Mouse (Mus musculus) intestine, embryonic 16.5 days (tissue): Measurements from ENCODE around the gene Atp13a2. TPM values are rescaled to one million over a fixed set of nuclear protein-coding genes. Genes with fewer than 3 reads are reported as not detected.

Experiments used
- ATAC-seq: fragments of 200-750 bp; cut with Nextera tagmentation; 2 replicates; pipeline ENCODE4 v1.8.0; 2017; ENCODE audit warnings: moderate TSS enrichment, moderate library complexity
- H3K27ac ChIP-seq: fragments of 300-500 bp; sonication (generic); 2 replicates; pipeline ENCODE4 v1.5.1; 2014; ENCODE audit warnings: mild to moderate bottlenecking, low read length
- H3K27me3 ChIP-seq: fragments of 300-500 bp; sonication (generic); replicated peaks from 2 replicates; pipeline ENCODE4 v1.6.1; 2014; ENCODE audit warnings: low read length, control low read depth, mixed read lengths; ENCODE audit not compliant: control insufficient read depth, insufficient read depth
- H3K36me3 ChIP-seq: fragments of 300-500 bp; sonication (generic); 2 replicates; pipeline ENCODE4 v1.6.1; 2014; ENCODE audit warnings: low read length, control low read depth; ENCODE audit not compliant: control insufficient read depth, insufficient read depth
- H3K4me1 ChIP-seq: fragments of 300-500 bp; sonication (generic); 2 replicates; pipeline ENCODE4 v1.6.1; 2014; ENCODE audit warnings: low read length, control low read depth, mixed read lengths; ENCODE audit not compliant: control insufficient read depth, insufficient read depth
- H3K4me2 ChIP-seq: fragments of 300-500 bp; sonication (generic); 2 replicates; pipeline ENCODE4 v1.6.1; 2014; ENCODE audit warnings: low read depth, low read length, control low read depth
- H3K4me3 ChIP-seq: fragments of 300-500 bp; sonication (generic); 2 replicates; pipeline ENCODE4 v1.5.1; 2014; ENCODE audit warnings: mild to moderate bottlenecking, low read length
- H3K9ac ChIP-seq: fragments of 300-500 bp; sonication (generic); 2 replicates; pipeline ENCODE4 v1.6.1; 2014; ENCODE audit warnings: low read depth, low read length
- H3K9me3 ChIP-seq: fragments of 300-500 bp; sonication (generic); 2 replicates; pipeline ENCODE4 v1.6.1; 2016; ENCODE audit warnings: low read length, control low read depth; ENCODE audit not compliant: control insufficient read depth
- WGBS: fragments of 180-500 bp; shearing (Covaris S2); extraction: QIAGEN DNeasy Blood & Tissue Kit; methylation state at CpG from one replicate; pipeline ENCODE4 v1.1.7; 2014; 5-methylcytosine and 5-hydroxymethylcytosine counted together
- polyA plus RNA-seq: library from polyadenylated mRNA; unstranded; fragments of >200 nt; fragmentation: Nextera tagmentation; extraction: Ambion mirVana; gene quantifications from 2 replicates; pipeline ENCODE4 v1.2.1, GENCODE M21; 2015

The Atp13a2 gene
- polyA plus RNA-seq, 1 experiment from 2014 or later, result 29.3 TPM

GRCm38 (mm10) chr4:140974408-140974807 is 12.3 kb upstream of the Atp13a2 start:
- Histone ChIP-seq H3K4me2 (no peak overlapping the region), H3K27ac (no peak overlapping the region), H3K9ac (no peak overlapping the region), H3K9me3 (no peaks in the 10 kb centered on the region), H3K4me3 (no peak overlapping the region), H3K4me1 (peaks cover 12% of the 10 kb centered on the region), H3K27me3 (no peaks in the 10 kb centered on the region), H3K36me3 (peaks cover 34% of the 10 kb centered on the region)
- ATAC-seq, result no peak
- 91% methylated on average over 6 of the region's 6 CpGs for WGBS

- H3K36me3 ChIP-seq, result peaks cover 35% of the 10 kb centered on the region
These were observed 11.3 kb upstream of the Atp13a2 start for GRCm38 (mm10) chr4:140975356-140975755.

GRCm38 (mm10) chr4:140977278-140977677 is 9.4 kb upstream of the Atp13a2 start:
- Histone ChIP-seq H3K27ac (peak overlapping the region; percentile 26), H3K27me3 (no peaks in the 10 kb centered on the region), H3K4me2 (no peak overlapping the region), H3K36me3 (peaks cover 22% of the 10 kb centered on the region), H3K4me1 (peaks cover 12% of the 10 kb centered on the region), H3K4me3 (no peak overlapping the region), H3K9ac (peak overlapping the region; percentile 25; the same call in 1 of the 2 replicates), H3K9me3 (no peaks in the 10 kb centered on the region)
- WGBS, result 59% methylated on average over 10 of the region's 10 CpGs
- peak; percentile 29 for ATAC-seq

More at GRCm38 (mm10) chr4:140975356-140975755, 11.3 kb upstream of the Atp13a2 start:
- H3K27ac ChIP-seq, result peak overlapping the region; percentile 34; the same call in 1 of the 2 replicates
- no peaks in the 10 kb centered on the region for H3K27me3 ChIP-seq
- WGBS, result 94% methylated on average over 7 of the region's 7 CpGs
- H3K4me1 ChIP-seq, result peaks cover 12% of the 10 kb centered on the region
- H3K4me2 ChIP-seq, result no peak overlapping the region
- no peak overlapping the region for H3K9ac ChIP-seq
- no peak overlapping the region for H3K4me3 ChIP-seq
- no peaks in the 10 kb centered on the region for H3K9me3 ChIP-seq
- no peak for ATAC-seq

- H3K36me3 ChIP-seq, result peaks cover 15% of the 10 kb centered on the region
These were observed 8.6 kb upstream of the Atp13a2 start for GRCm38 (mm10) chr4:140977886-140978692.

GRCm38 (mm10) chr4:140981605-140982004 is 5.1 kb upstream of the Atp13a2 start:
- peaks cover 26% of the 10 kb centered on the region for H3K4me1 ChIP-seq
- no peak overlapping the region for H3K27ac ChIP-seq
- no peaks in the 10 kb centered on the region for H3K9me3 ChIP-seq
- no peak overlapping the region for H3K9ac ChIP-seq
- no peak for ATAC-seq
- H3K27me3 ChIP-seq, result no peaks in the 10 kb centered on the region
- H3K4me2 ChIP-seq, result no peak overlapping the region
- WGBS, result 95% methylated on average over 2 of the region's 2 CpGs
- no peak overlapping the region for H3K4me3 ChIP-seq
- H3K36me3 ChIP-seq, result peaks cover 12% of the 10 kb centered on the region

More at GRCm38 (mm10) chr4:140977886-140978692, 8.6 kb upstream of the Atp13a2 start:
- Histone ChIP-seq H3K4me2 (no peak overlapping the region), H3K9me3 (no peaks in the 10 kb centered on the region), H3K27me3 (no peaks in the 10 kb centered on the region), H3K4me1 (peaks cover 15% of the 10 kb centered on the region), H3K4me3 (no peak overlapping the region), H3K27ac (peak overlapping the region; percentile 42), H3K9ac (no peak overlapping the region)
- ATAC-seq, result peak; percentile 76
- 78% methylated on average over 14 of the region's 14 CpGs for WGBS

GRCm38 (mm10) chr4:140982808-140983207 is 3.9 kb upstream of the Atp13a2 start:
- 0 out of 2 replicates have a peak, but pooled peaks have one; percentile 10 for ATAC-seq
- Histone ChIP-seq H3K4me3 (no peak overlapping the region), H3K36me3 (peaks cover 12% of the 10 kb centered on the region), H3K27ac (peak overlapping the region; percentile 70), H3K27me3 (no peaks in the 10 kb centered on the region), H3K9me3 (no peaks in the 10 kb centered on the region), H3K4me2 (peak overlapping the region; percentile 7; the same call in 1 of the 2 replicates), H3K4me1 (peaks cover 21% of the 10 kb centered on the region), H3K9ac (peak overlapping the region; percentile 48; the same call in 1 of the 2 replicates)
- WGBS, result 39% methylated on average over 4 of the region's 4 CpGs

GRCm38 (mm10) chr4:140983442-140983841 is 3.2 kb upstream of the Atp13a2 start:
- Histone ChIP-seq H3K36me3 (peaks cover 12% of the 10 kb centered on the region), H3K4me3 (no peak overlapping the region), H3K27me3 (no peaks in the 10 kb centered on the region), H3K4me1 (peaks cover 22% of the 10 kb centered on the region), H3K27ac (peak overlapping the region; percentile 70), H3K4me2 (0 out of 2 replicates have a peak overlapping the region, but pooled peaks have one; percentile 7), H3K9me3 (no peaks in the 10 kb centered on the region), H3K9ac (peak overlapping the region; percentile 48; the same call in 1 of the 2 replicates)
- ATAC-seq, result peak; percentile 78
- WGBS, result 4% methylated on average over 9 of the region's 9 CpGs

- 84% methylated on average over 6 of the region's 6 CpGs for WGBS
These were observed 2.1 kb upstream of the Atp13a2 start for GRCm38 (mm10) chr4:140984544-140984943.

GRCm38 (mm10) chr4:140986024-140986710 is 506 bp upstream of the Atp13a2 start:
- peaks cover 25% of the 10 kb centered on the region for H3K4me1 ChIP-seq
- H3K27me3 ChIP-seq, result no peaks in the 10 kb centered on the region
- peak overlapping the region; percentile 89 for H3K4me2 ChIP-seq
- no peak overlapping the region for H3K27ac ChIP-seq
- no peaks in the 10 kb centered on the region for H3K9me3 ChIP-seq
- ATAC-seq, result peak; percentile 27; the same call in 1 of the 2 replicates
- H3K36me3 ChIP-seq, result no peaks in the 10 kb centered on the region
- 30% methylated on average over 15 of the region's 15 CpGs for WGBS
- peak overlapping the region; percentile 86 for H3K9ac ChIP-seq
- H3K4me3 ChIP-seq, result peak overlapping the region; percentile 91

More at GRCm38 (mm10) chr4:140984544-140984943, 2.1 kb upstream of the Atp13a2 start:
- Histone ChIP-seq H3K36me3 (peaks cover 4% of the 10 kb centered on the region), H3K27ac (no peak overlapping the region), H3K4me3 (no peak overlapping the region), H3K9ac (no peak overlapping the region), H3K27me3 (no peaks in the 10 kb centered on the region), H3K4me1 (peaks cover 25% of the 10 kb centered on the region), H3K4me2 (no peak overlapping the region), H3K9me3 (no peaks in the 10 kb centered on the region)
- no peak for ATAC-seq
